Mouse (Mus musculus) cerebral cortex, adult 2 months (tissue): ENCODE data around the gene Vmn1r176.

ENCODE experiments used
- WGBS: fragments of 180-500 bp; shearing (Covaris S2); methylation state at CpG from one replicate; pipeline ENCODE4 v1.1.7; 2018; 5-methylcytosine and 5-hydroxymethylcytosine counted together

The Vmn1r176 gene

GRCm38 (mm10) chr7:23837272-23837671, at the start of gene Vmn1r176:
Vmn1r176 (minus strand) TSS chr7:23837372.
- no CpG with 5 or more reads among the region's 1 CpGs for WGBS

DNA sequence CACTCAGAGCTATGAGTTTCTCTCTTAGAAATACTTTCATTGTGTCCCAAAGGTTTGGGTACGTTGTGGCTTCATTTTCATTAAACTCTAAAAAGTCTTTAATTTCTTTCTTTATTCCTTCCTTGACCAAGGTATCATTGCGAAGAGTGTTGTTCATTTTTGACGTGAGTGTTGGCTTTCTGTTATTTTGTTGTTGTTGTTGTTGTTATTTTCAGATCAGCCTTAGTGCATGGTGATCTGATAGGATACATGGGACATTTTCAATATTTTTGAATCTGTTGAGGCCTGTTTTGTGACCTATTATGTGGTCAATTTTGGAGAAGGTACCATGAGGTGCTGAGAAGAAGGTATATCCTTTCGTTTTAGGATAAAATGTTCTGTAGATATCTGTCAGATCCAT, 39.7 kb upstream of the Vmn1r176 start:
- 62% methylated on average over 4 of the region's 4 CpGs for WGBS

GRCm38 (mm10) chr7:23866349-23866748, 29.2 kb upstream of the Vmn1r176 start, which contains the start of gene Vmn1r177:
Vmn1r177 (minus strand) TSS chr7:23866449.
- WGBS = 8% methylated on average over 1 of the region's 1 CpGs

DNA sequence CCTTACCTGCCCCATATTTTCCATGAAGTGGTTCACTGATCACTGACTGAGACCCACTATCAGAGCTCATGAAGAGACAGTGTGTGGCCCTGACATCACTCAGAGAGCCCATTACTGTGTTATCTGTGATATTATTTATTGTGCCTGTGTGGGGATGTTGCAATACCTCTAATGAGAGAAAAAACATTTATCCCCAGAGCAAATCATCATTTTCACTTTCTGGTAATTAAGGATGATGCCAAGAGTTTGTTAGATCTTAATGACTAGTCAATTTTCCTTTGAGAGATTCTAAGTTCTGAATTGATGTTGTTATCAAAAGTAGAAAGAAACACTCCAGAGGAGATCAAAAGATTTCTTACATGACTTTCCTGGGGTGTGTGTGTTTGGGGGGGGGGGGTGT, 26.6 kb downstream of the Vmn1r176 start, which contains the start of gene Vmn1r175:
TSS of gene Vmn1r175 (minus strand) at position 101 of the 400 bp plus-strand sequence.

DNA sequence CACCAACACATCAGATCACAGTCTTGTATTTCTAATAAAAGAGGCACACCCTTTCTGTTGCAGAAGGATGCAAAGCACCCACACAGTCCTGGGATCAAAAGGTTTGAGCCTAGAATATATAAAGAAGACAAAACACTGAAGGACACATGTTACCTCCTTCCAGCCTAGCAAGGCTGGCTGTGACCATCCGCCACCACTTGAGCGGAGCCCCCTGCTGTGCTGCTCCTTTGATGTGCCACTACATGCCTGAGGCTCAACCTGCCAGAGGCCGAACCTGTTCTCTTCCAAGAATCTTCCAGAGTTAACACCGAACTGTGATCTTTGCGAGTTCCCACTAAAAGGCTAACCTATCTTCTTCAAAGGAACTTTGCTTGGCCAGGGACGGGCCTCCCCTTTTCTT, 52.6 kb downstream of the Vmn1r176 start:
- WGBS = 82% methylated on average over 6 of the region's 6 CpGs
